Mouse (Mus musculus) cortical plate, adult 2 months (tissue): ENCODE results near the gene Clic6. TPM values are rescaled to one million over a fixed set of nuclear protein-coding genes. Genes with fewer than 3 reads are reported as not detected.

Source experiments
- H3K27ac ChIP-seq: fragments of 200-500 bp; 2 replicates; pipeline ENCODE4 v1.5.1; 2012; ENCODE audit warnings: low read length, control low read depth, inconsistent platforms; ENCODE audit not compliant: insufficient read depth
- H3K4me1 ChIP-seq: fragments of 200-500 bp; 2 replicates; pipeline ENCODE4 v1.6.1; 2011; ENCODE audit warnings: low read length; ENCODE audit not compliant: control insufficient read depth, insufficient read depth
- H3K4me3 ChIP-seq: fragments of 200-500 bp; 2 replicates; pipeline ENCODE4 v1.5.1; 2011; ENCODE audit warnings: mild to moderate bottlenecking, low read length, control low read depth; ENCODE audit not compliant: insufficient read depth
- CTCF ChIP-seq: fragments of 200-500 bp; IDR thresholded peaks from 2 replicates; pipeline ENCODE4 v1.5.1; 2011; ENCODE audit warnings: mild to moderate bottlenecking, control low read depth, low read length; ENCODE audit not compliant: insufficient read depth; ENCODE audit errors: extremely low read depth
- POLR2A ChIP-seq: fragments of 200-500 bp; IDR thresholded peaks from 2 replicates; pipeline ENCODE4 v1.6.1; 2011; ENCODE audit warnings: mild to moderate bottlenecking, low read length, control low read depth; ENCODE audit not compliant: insufficient read depth; ENCODE audit errors: extremely low read depth
- polyA plus RNA-seq: library from polyadenylated mRNA; depleted of rRNA; stranded (reverse); fragments of >200 nt; gene quantifications from 2 replicates; pipeline ENCODE4 v1.2.3, GENCODE M21; 2012

The Clic6 gene
- polyA plus RNA-seq, 1 experiment, result 1.5 TPM

- no peak overlapping the region for H3K4me3 ChIP-seq
- peaks cover 10% of the 10 kb centered on the region for H3K4me1 ChIP-seq
- TF ChIP-seq POLR2A (no peak), CTCF (0 out of 2 replicates have a peak, but pooled peaks have one; percentile 11)
- H3K27ac ChIP-seq, result no peak overlapping the region
Observed at GRCm38 (mm10) chr16:92452609-92453008, 32.9 kb upstream of the Clic6 start.

GRCm38 (mm10) chr16:92454002-92454401 lies 31.5 kb upstream of the Clic6 start:
- H3K4me1 ChIP-seq, result peaks cover 8% of the 10 kb centered on the region
- no peak overlapping the region for H3K27ac ChIP-seq

GRCm38 (mm10) chr16:92454495-92454894 lies 31.0 kb upstream of the Clic6 start:
- peaks cover 8% of the 10 kb centered on the region for H3K4me1 ChIP-seq
- TF ChIP-seq POLR2A, result no peak
- no peak for TF ChIP-seq CTCF
- no peak overlapping the region for H3K27ac ChIP-seq

More at GRCm38 (mm10) chr16:92454002-92454401, 31.5 kb upstream of the Clic6 start:
- no peak overlapping the region for H3K4me3 ChIP-seq
- TF ChIP-seq CTCF (no peak), POLR2A (no peak)

GRCm38 (mm10) chr16:92455488-92455887 lies 30.0 kb upstream of the Clic6 start:
- H3K4me3 ChIP-seq, result no peak overlapping the region
- no peak for TF ChIP-seq POLR2A
- TF ChIP-seq CTCF, result no peak
- H3K4me1 ChIP-seq, result peaks cover 6% of the 10 kb centered on the region
- no peak overlapping the region for H3K27ac ChIP-seq

More at GRCm38 (mm10) chr16:92454495-92454894, 31.0 kb upstream of the Clic6 start:
- no peak overlapping the region for H3K4me3 ChIP-seq

- Histone ChIP-seq H3K4me3 (no peak overlapping the region), H3K27ac (no peak overlapping the region), H3K4me1 (peaks cover 7% of the 10 kb centered on the region)
- TF ChIP-seq CTCF (no peak), POLR2A (no peak)
Observed at GRCm38 (mm10) chr16:92455969-92456368, 29.6 kb upstream of the Clic6 start.

GRCm38 (mm10) chr16:92457594-92457993 lies 27.9 kb upstream of the Clic6 start:
- H3K4me1 ChIP-seq, result peaks cover 5% of the 10 kb centered on the region
- H3K4me3 ChIP-seq, result no peak overlapping the region
- H3K27ac ChIP-seq, result no peak overlapping the region
- TF ChIP-seq CTCF (peak; percentile 96), POLR2A (no peak)

GRCm38 (mm10) chr16:92461412-92461811 lies 24.1 kb upstream of the Clic6 start:
- no peak overlapping the region for H3K4me3 ChIP-seq
- TF ChIP-seq POLR2A (no peak), CTCF (no peak)
- no peak overlapping the region for H3K27ac ChIP-seq
- peaks cover 9% of the 10 kb centered on the region for H3K4me1 ChIP-seq

- Histone ChIP-seq H3K4me1 (peaks cover 9% of the 10 kb centered on the region), H3K27ac (no peak overlapping the region), H3K4me3 (peak overlapping the region; percentile 73)
- TF ChIP-seq POLR2A, result peak; percentile 10; the same call in 1 of the 2 replicates
- no peak for TF ChIP-seq CTCF
Observed at GRCm38 (mm10) chr16:92464390-92464972, 21.1 kb upstream of the Clic6 start.

GRCm38 (mm10) chr16:92465226-92465625 lies 20.3 kb upstream of the Clic6 start:
- no peak for TF ChIP-seq POLR2A
- TF ChIP-seq CTCF, result no peak
- peak overlapping the region; percentile 73 for H3K4me3 ChIP-seq
- H3K27ac ChIP-seq, result 0 out of 2 replicates have a peak overlapping the region, but pooled peaks have one; percentile 48
- H3K4me1 ChIP-seq, result peaks cover 9% of the 10 kb centered on the region
